16 mouse cellular contexts compared by ENCODE assay signal in the genomic region with DNA sequence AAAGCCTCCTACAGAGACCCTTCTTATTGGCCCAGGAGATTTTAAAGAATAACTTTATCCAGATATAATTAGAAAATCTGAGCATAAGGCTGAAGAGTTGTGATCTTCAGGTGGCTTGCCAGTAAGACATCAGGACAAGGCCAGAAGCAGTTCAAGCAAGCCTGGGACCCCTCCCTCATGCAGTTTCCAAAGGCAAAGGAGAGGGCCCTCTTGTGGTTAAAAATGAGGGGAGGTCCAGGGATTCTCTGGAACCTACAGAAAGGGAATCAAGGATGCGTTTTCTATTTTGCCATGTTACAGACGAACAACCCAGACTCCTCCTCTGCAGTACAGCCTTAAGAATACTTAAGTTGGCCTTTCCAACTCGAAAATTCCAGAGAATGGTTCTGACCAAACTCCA.
DNase-seq lines count a peak whose midpoint lies in the region; ATAC-seq and TF ChIP-seq lines count a peak whose summit lies in the region.
"Had no signal": no experiment of that assay in that cellular context is flagged by ENCODE, and none has a peak within 500 bp of the region (broad histone marks: within the 10 kb centered on the region; RNA-seq: fewer than 3 reads in every experiment).

No protein-coding gene starts in this region.

- H3K4me1 ChIP-seq in heart, embryonic 10.5 days = 0 out of 2 replicates have a peak, but pooled peaks cover 11% of the 10 kb centered on the region
- H3K4me1 ChIP-seq in liver, embryonic 14.5 days (replicated peaks; ENCODE audit: control insufficient read depth in 2 of 2, insufficient read depth in 2 of 2, low read length in 1 of 2) = peaks cover 19 to 23% of the 10 kb centered on the region in 2 experiments
- H3K4me1 ChIP-seq in liver, embryonic 12.5 days = peaks cover 31% of the 10 kb centered on the region
- H3K4me1 ChIP-seq in kidney, embryonic 15.5 days = no peaks in the 10 kb centered on the region
- H3K4me1 ChIP-seq: hindbrain, embryonic 15.5 days had no signal

- no peak for ATAC-seq in liver, embryonic 14.5 days (ENCODE audit: insufficient read depth)
- no peak for ATAC-seq in liver, embryonic 12.5 days
- ATAC-seq in kidney, embryonic 15.5 days (replicated peaks; ENCODE audit: low FRiP score) = no peak
- ATAC-seq: forebrain, embryonic 13.5 days had no signal

- TF ChIP-seq CTCF in liver, embryonic 14.5 days (IDR thresholded peaks at IDR 0.05; ENCODE audit: low read depth) = peak; percentile 32; the same call in 1 of the 2 replicates

- no peaks in the 10 kb centered on the region for H3K36me3 ChIP-seq in heart, embryonic 10.5 days
- H3K36me3 ChIP-seq in liver, embryonic 14.5 days (replicated peaks; ENCODE audit: control insufficient read depth, insufficient read depth, low read depth) = no peaks in the 10 kb centered on the region
- H3K36me3 ChIP-seq in liver, embryonic 12.5 days = no peaks in the 10 kb centered on the region
- no peaks in the 10 kb centered on the region for H3K36me3 ChIP-seq in kidney, embryonic 15.5 days
- H3K36me3 ChIP-seq: heart, embryonic 12.5 days; hindbrain, embryonic 15.5 days; lung, embryonic 15.5 days had no signal

- WGBS in heart, embryonic 10.5 days = 40% methylated on average over 3 of the region's 3 CpGs
- WGBS in liver, embryonic 14.5 days (ENCODE audit: insufficient replicate concordance) = 63% methylated on average over 3 of the region's 3 CpGs
- WGBS in liver, embryonic 12.5 days (ENCODE audit: insufficient replicate concordance) = 58% methylated on average over 3 of the region's 3 CpGs
- 49% methylated on average over 3 of the region's 3 CpGs for WGBS in kidney, embryonic 15.5 days

- DNase-seq in heart, adult 11 months = peak; percentile 55
- no peak for DNase-seq in heart, embryonic 10.5 days (ENCODE audit: low spot score)
- DNase-seq in liver, embryonic 14.5 days (ENCODE audit: low read depth in 3 of 3, low spot score in 3 of 3) = no peak
- DNase-seq in ES-CJ7 (ENCODE audit: low read depth, low spot score) = peak; percentile 62
- DNase-seq in embryo, embryonic 11 days = peak; percentile 47
- DNase-seq in kidney, postnatal 36 days = no peak
- DNase-seq: cerebellum, adult 9-10 months; kidney, adult 9 months; right cerebral cortex, postnatal 25 days; thymus, adult 2 months had no signal

- no peak overlapping the region for H3K4me3 ChIP-seq in heart, embryonic 10.5 days
- no peak overlapping the region for H3K4me3 ChIP-seq in liver, embryonic 14.5 days (ENCODE audit: insufficient read depth in 1 of 2, low read depth in 2 of 2, low read length in 2 of 2)
- H3K4me3 ChIP-seq in liver, embryonic 12.5 days = no peak overlapping the region
- H3K4me3 ChIP-seq in kidney, embryonic 15.5 days (replicated peaks) = no peak overlapping the region
- H3K4me3 ChIP-seq: forebrain, embryonic 13.5 days; heart, embryonic 12.5 days; hindbrain, embryonic 15.5 days; lung, embryonic 15.5 days had no signal

- no peaks in the 10 kb centered on the region for H3K27me3 ChIP-seq in heart, embryonic 10.5 days (ENCODE audit: insufficient read depth, poor library complexity, severe bottlenecking)
- no peaks in the 10 kb centered on the region for H3K27me3 ChIP-seq in liver, embryonic 14.5 days (ENCODE audit: control insufficient read depth, insufficient read depth, low read length)
- H3K27me3 ChIP-seq in liver, embryonic 12.5 days (replicated peaks) = no peaks in the 10 kb centered on the region
- H3K27me3 ChIP-seq in kidney, embryonic 15.5 days = no peaks in the 10 kb centered on the region
- H3K27me3 ChIP-seq: forebrain, embryonic 13.5 days; heart, embryonic 12.5 days; hindbrain, embryonic 15.5 days; lung, embryonic 15.5 days had no signal

- no peak overlapping the region for H3K27ac ChIP-seq in heart, embryonic 10.5 days
- H3K27ac ChIP-seq in liver, embryonic 14.5 days = no peak overlapping the region
- no peak overlapping the region for H3K27ac ChIP-seq in liver, embryonic 12.5 days
- H3K27ac ChIP-seq in kidney, embryonic 15.5 days = no peak overlapping the region
- H3K27ac ChIP-seq: forebrain, embryonic 13.5 days; hindbrain, embryonic 15.5 days; lung, embryonic 15.5 days had no signal

- H3K4me2 ChIP-seq in liver, embryonic 14.5 days (ENCODE audit: low read depth) = no peak overlapping the region
- H3K4me2 ChIP-seq in liver, embryonic 12.5 days = no peak overlapping the region
- H3K4me2 ChIP-seq in kidney, embryonic 15.5 days = no peak overlapping the region
- H3K4me2 ChIP-seq: forebrain, embryonic 13.5 days; heart, embryonic 12.5 days; hindbrain, embryonic 15.5 days; lung, embryonic 15.5 days had no signal

- TF ChIP-seq EP300 in liver, embryonic 14.5 days (IDR thresholded peaks at IDR 0.05; ENCODE audit: low read depth) = no peak

- H3K9me3 ChIP-seq in heart, embryonic 10.5 days = no peaks in the 10 kb centered on the region
- H3K9me3 ChIP-seq in liver, embryonic 14.5 days (ENCODE audit: control insufficient read depth, low read length) = no peaks in the 10 kb centered on the region
- H3K9me3 ChIP-seq in liver, embryonic 12.5 days (replicated peaks) = no peaks in the 10 kb centered on the region
- H3K9me3 ChIP-seq in kidney, embryonic 15.5 days (replicated peaks) = no peaks in the 10 kb centered on the region
- H3K9me3 ChIP-seq: forebrain, embryonic 13.5 days; heart, embryonic 12.5 days; hindbrain, embryonic 15.5 days; lung, embryonic 15.5 days had no signal

- no peak overlapping the region for H3K9ac ChIP-seq in liver, embryonic 14.5 days (replicated peaks)
- H3K9ac ChIP-seq in liver, embryonic 12.5 days = no peak overlapping the region
- no peak overlapping the region for H3K9ac ChIP-seq in kidney, embryonic 15.5 days
- H3K9ac ChIP-seq: forebrain, embryonic 13.5 days; heart, embryonic 12.5 days; hindbrain, embryonic 15.5 days; lung, embryonic 15.5 days had no signal

Comparison
In these comparisons a context has a peak if more than half of its experiments do, and no peak if none do; other contexts are left out.
1. DNase-seq: peak in heart, adult 11 months (single experiment), ES-CJ7 (single experiment) and embryo, embryonic 11 days (single experiment); none in heart, embryonic 10.5 days (single experiment), liver, embryonic 14.5 days (0 of 3) and kidney, postnatal 36 days (0 of 2).